Mouse (Mus musculus) myocyte (in vitro differentiated cells): Measurements from ENCODE around the gene Lgals2. TPM values are rescaled to one million over a fixed set of nuclear protein-coding genes. Genes with fewer than 3 reads are reported as not detected.
"Not testable (repeated sequence)": the region's sequence is repeated elsewhere in the genome, so short reads cannot be mapped to it uniquely, and the experiment has no call there.

Experiments
- H3K27me3 ChIP-seq: one replicate; pipeline ENCODE4 v1.6.1; 2011; ENCODE audit not compliant: control insufficient read depth, insufficient read depth, insufficient read length
- H3K36me3 ChIP-seq: one replicate; pipeline ENCODE4 v1.6.1; 2011; ENCODE audit not compliant: control insufficient read depth, insufficient read depth
- H3K4me2 ChIP-seq: one replicate; pipeline ENCODE4 v1.6.1; 2011; ENCODE audit warnings: low read depth, control low read depth
- H3K4me3 ChIP-seq: one replicate; pipeline ENCODE4 v1.5.1; 2011; ENCODE audit warnings: mild to moderate bottlenecking, control low read depth, moderate library complexity
- H3K79me2 ChIP-seq: one replicate; pipeline ENCODE4 v1.6.1; 2011; ENCODE audit not compliant: control insufficient read depth, insufficient read depth
- H3ac ChIP-seq: one replicate; pipeline ENCODE4 v1.6.1; 2011; ENCODE audit not compliant: control insufficient read depth, insufficient read length
- CEBPB ChIP-seq: IDR thresholded peaks from 2 replicates; pipeline ENCODE4 v1.6.1; 2011; ENCODE audit warnings: mild to moderate bottlenecking, moderate library complexity; ENCODE audit not compliant: poor library complexity, insufficient read depth, severe bottlenecking
- E2F4 ChIP-seq: IDR thresholded peaks from one replicate; pipeline ENCODE4 v1.6.1; 2011; ENCODE audit warnings: mild to moderate bottlenecking, control low read depth, moderate library complexity; ENCODE audit not compliant: insufficient read depth
- MAX ChIP-seq: IDR thresholded peaks from one replicate; pipeline ENCODE4 v1.6.1; 2011; ENCODE audit warnings: low read depth, mild to moderate bottlenecking, control low read depth
- MYOD1 ChIP-seq, 3 experiments: IDR thresholded peaks; one replicate each; pipeline ENCODE4 v1.6.1; 2011; ENCODE audit warnings: control low read depth in 2 of 3, low read depth in 2 of 3, mild to moderate bottlenecking in 2 of 3, moderate library complexity in 1 of 3; ENCODE audit not compliant: insufficient read length in 2 of 3, control insufficient read depth in 1 of 3
- MYOG ChIP-seq, 3 experiments: IDR thresholded peaks; one replicate each; pipeline ENCODE4 v1.6.1; 2011; ENCODE audit warnings: control low read depth in 2 of 3, low read depth in 2 of 3, mild to moderate bottlenecking in 2 of 3; ENCODE audit not compliant: insufficient read length in 2 of 3, control insufficient read depth in 1 of 3, insufficient read depth in 1 of 3
- POLR2A ChIP-seq: IDR thresholded peaks from one replicate; pipeline ENCODE4 v1.6.1; 2011; ENCODE audit warnings: low read depth, mild to moderate bottlenecking, control low read depth, moderate library complexity; ENCODE audit not compliant: insufficient read length
- POLR2AphosphoS2 ChIP-seq: IDR thresholded peaks from one replicate; pipeline ENCODE4 v1.6.1; 2011; ENCODE audit warnings: low read depth, control low read depth; ENCODE audit not compliant: insufficient read length
- REST ChIP-seq: IDR thresholded peaks from one replicate; pipeline ENCODE4 v1.6.1; 2011; ENCODE audit warnings: mild to moderate bottlenecking, control low read depth, moderate library complexity; ENCODE audit not compliant: insufficient read depth, insufficient read length
- SRF ChIP-seq: IDR thresholded peaks from one replicate; pipeline ENCODE4 v1.6.1; 2011; ENCODE audit warnings: low read depth; ENCODE audit not compliant: control insufficient read depth, insufficient read length
- TCF12 ChIP-seq: IDR thresholded peaks from one replicate; pipeline ENCODE4 v1.6.1; 2011; ENCODE audit warnings: mild to moderate bottlenecking, control low read depth; ENCODE audit not compliant: poor library complexity, insufficient read depth, severe bottlenecking
- TCF3 ChIP-seq: IDR thresholded peaks from one replicate; pipeline ENCODE4 v1.6.1; 2011; ENCODE audit warnings: low read depth, control low read depth; ENCODE audit not compliant: insufficient read length
- USF1 ChIP-seq: IDR thresholded peaks from one replicate; pipeline ENCODE4 v1.6.1; 2011; ENCODE audit warnings: low read depth, mild to moderate bottlenecking, control low read depth, moderate library complexity
- polyA plus RNA-seq: library from polyadenylated mRNA; unstranded; fragments of >200 nt; fragmentation: generic; extraction: Trizol; gene quantifications from one replicate; pipeline ENCODE4 v1.2.1, GENCODE M21; 2012; ENCODE audit warnings: missing spikeins

Gene Lgals2
- polyA plus RNA-seq, 1 experiment = 2.2 TPM

GRCm38 (mm10) chr15:78880432-78880831, 25.1 kb upstream of the Lgals2 start:
- TF ChIP-seq CEBPB = no peak
- no peak for TF ChIP-seq POLR2A
- TF ChIP-seq USF1 = no peak
- TF ChIP-seq TCF3 = no peak
- no peak for TF ChIP-seq SRF
- TF ChIP-seq REST = no peak
- TF ChIP-seq POLR2AphosphoS2 = no peak
- TF ChIP-seq E2F4 = no peak
- H3K79me2 ChIP-seq = peaks cover 9% of the 10 kb centered on the region
- H3K36me3 ChIP-seq = peaks cover 24% of the 10 kb centered on the region

DNA sequence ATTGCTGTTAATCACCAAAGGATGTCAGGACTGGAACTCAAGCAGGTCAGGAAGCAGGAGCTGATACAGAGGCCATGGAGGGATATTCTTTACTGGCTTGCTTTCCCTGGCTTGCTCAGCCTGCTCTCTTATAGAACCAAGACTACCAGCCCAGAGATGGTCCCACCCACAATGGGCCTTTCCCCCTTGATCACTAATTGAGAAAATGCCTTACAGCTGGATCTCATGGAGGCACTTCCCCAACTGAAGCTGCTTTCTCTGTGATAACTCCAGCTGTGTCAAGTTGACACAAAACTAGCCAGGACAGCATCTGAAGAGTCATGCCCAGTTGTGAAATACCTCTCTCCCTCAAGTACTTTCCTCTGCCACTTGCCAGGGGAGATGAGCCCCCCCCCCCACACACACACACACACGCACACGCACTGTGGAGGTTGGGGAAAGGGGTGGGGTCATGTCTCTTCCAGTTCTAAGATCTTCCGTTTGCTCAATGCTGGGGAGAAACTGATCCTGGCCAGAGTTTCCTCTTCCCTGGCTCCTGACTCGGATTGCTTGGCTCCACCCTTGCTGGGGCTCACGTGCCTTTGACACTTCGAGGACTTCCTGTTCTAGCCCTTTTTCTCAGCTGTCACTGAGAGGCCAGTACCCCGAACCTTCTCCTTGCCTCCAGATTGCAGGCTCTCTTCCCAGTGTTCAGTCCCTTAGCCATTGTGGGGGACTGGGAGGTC, 23.6 kb upstream of the Lgals2 start:
- peak overlapping the region; percentile 68 for H3K4me3 ChIP-seq
- peaks cover 12% of the 10 kb centered on the region for H3K36me3 ChIP-seq
- H3ac ChIP-seq, H3K27me3 ChIP-seq, H3K79me2 ChIP-seq: not testable (repeated sequence)
- peak overlapping the region; percentile 99 for H3K4me2 ChIP-seq

More at GRCm38 (mm10) chr15:78880432-78880831, 25.1 kb upstream of the Lgals2 start:
- H3K27me3 ChIP-seq = no peaks in the 10 kb centered on the region
- no peak overlapping the region for H3ac ChIP-seq
- H3K4me3 ChIP-seq = no peak overlapping the region
- H3K4me2 ChIP-seq = no peak overlapping the region

DNA sequence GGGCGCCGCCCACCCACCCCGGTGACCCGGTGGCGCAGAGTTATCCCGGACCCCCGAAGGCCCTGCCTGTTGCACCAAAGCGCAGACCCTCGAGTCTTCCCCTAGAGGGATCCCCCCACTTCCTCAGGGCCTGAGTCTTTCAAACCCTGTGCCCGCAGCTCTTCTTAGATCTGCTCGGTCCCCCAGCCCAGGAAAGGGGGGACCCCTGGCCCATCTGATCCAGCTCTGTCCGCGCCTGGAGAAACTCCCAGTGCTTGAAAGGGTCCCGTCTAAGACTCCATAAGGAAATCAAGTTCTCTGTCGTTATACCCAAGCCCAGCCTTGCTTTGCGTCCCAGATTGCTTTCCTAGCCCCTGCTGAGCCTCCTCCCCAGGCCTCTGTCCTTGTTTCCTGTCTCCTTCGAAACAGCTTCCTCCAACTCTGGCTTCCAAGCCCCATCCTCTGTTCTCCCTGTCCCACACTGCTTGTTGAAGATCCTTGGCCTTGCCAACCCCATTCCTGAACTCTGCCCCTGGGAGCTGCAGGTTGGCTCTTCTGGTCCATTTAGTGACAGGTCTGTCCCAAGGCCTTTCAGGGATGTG, 22.6 kb upstream of the Lgals2 start:
- peaks cover 9% of the 10 kb centered on the region for H3K79me2 ChIP-seq
- peak overlapping the region; percentile 43 for H3ac ChIP-seq
- peaks cover 1% of the 10 kb centered on the region for H3K36me3 ChIP-seq
- peak overlapping the region; percentile 68 for H3K4me3 ChIP-seq
- peak overlapping the region; percentile 99 for H3K4me2 ChIP-seq
- TF ChIP-seq TCF3 (no peak), REST (no peak), MYOG (IDR thresholded peaks at IDR 0.05; ENCODE audit: control insufficient read depth in 1 of 3, insufficient read depth in 1 of 3, insufficient read length in 2 of 3, low read depth in 2 of 3) (no peak), POLR2A (no peak), E2F4 (no peak), MYOD1 (IDR thresholded peaks at IDR 0.05; ENCODE audit: control insufficient read depth in 1 of 3, insufficient read length in 2 of 3, low read depth in 2 of 3) (no peak), CEBPB (no peak), MAX (no peak), POLR2AphosphoS2 (no peak), USF1 (no peak), SRF (no peak), TCF12 (no peak)
- H3K27me3 ChIP-seq = no peaks in the 10 kb centered on the region

- peaks cover 9% of the 10 kb centered on the region for H3K79me2 ChIP-seq
- H3K4me2 ChIP-seq = peak within 1 kb of the TSS; percentile 99
- H3ac ChIP-seq = peak within 1 kb of the TSS; percentile 43
- H3K36me3 ChIP-seq = no peaks in the 10 kb centered on the region
- no peaks in the 10 kb centered on the region for H3K27me3 ChIP-seq
- H3K4me3 ChIP-seq = peak within 1 kb of the TSS; percentile 68
- peak; percentile 80 for TF ChIP-seq POLR2AphosphoS2
- TF ChIP-seq POLR2A = peak; percentile 93
- peak; percentile 100 for TF ChIP-seq SRF
- no peak for TF ChIP-seq CEBPB
- peak in 2 of 3 experiments; percentile 7 to 43 for TF ChIP-seq MYOG (IDR thresholded peaks at IDR 0.05; ENCODE audit: control insufficient read depth in 1 of 3, insufficient read depth in 1 of 3, insufficient read length in 2 of 3, low read depth in 2 of 3)
- TF ChIP-seq MYOD1 (IDR thresholded peaks at IDR 0.05; ENCODE audit: control insufficient read depth in 1 of 3, insufficient read length in 2 of 3, low read depth in 2 of 3) = peak in 1 of 3 experiments; percentile 69
- TF ChIP-seq TCF12 = no peak
Observed at GRCm38 (mm10) chr15:78876991-78877809, 21.9 kb upstream of the Lgals2 start, which contains the start of gene Gga1. TSS of gene Gga1 (plus strand) at chr15:78877190.
